Mouse (Mus musculus) layer of hippocampus, adult 11-12 months (tissue): ENCODE results near the gene Enkd1.

Source experiments
- DNase-seq: peaks from one replicate; pipeline ENCODE4 v3.0.0; 2022; ENCODE audit warnings: low spot score

Gene Enkd1

GRCm38 (mm10) chr8:105702001-105702401 lies 6.0 kb downstream of the Enkd1 start:
- no peak for DNase-seq

- peak; percentile 97 for DNase-seq
Observed at GRCm38 (mm10) chr8:105700966-105701824, 6.8 kb downstream of the Enkd1 start, which contains the start of the genes Acd and Pard6a. TSS of gene Acd (minus strand) at chr8:105701102. TSS of gene Pard6a (plus strand) at chr8:105701148.

GRCm38 (mm10) chr8:105700566-105700965 lies 7.4 kb downstream of the Enkd1 start:
- peak; percentile 63 for DNase-seq

GRCm38 (mm10) chr8:105699488-105700215 lies 8.4 kb downstream of the Enkd1 start:
- no peak for DNase-seq

GRCm38 (mm10) chr8:105698734-105699133 lies 9.3 kb downstream of the Enkd1 start:
- no peak for DNase-seq

- DNase-seq = no peak
Observed at GRCm38 (mm10) chr8:105697196-105697780, 10.7 kb downstream of the Enkd1 start.

- no peak for DNase-seq
Observed at GRCm38 (mm10) chr8:105695080-105695780, 12.8 kb downstream of the Enkd1 start.

- DNase-seq = peak; percentile 52
Observed at GRCm38 (mm10) chr8:105694051-105694799, 13.8 kb downstream of the Enkd1 start.

- DNase-seq = peak; percentile 73
Observed at GRCm38 (mm10) chr8:105693648-105694047, 14.4 kb downstream of the Enkd1 start.

- DNase-seq = no peak
Observed at GRCm38 (mm10) chr8:105692449-105693182, 15.4 kb downstream of the Enkd1 start.

- DNase-seq = no peak
Observed at GRCm38 (mm10) chr8:105690978-105691377, 17.0 kb downstream of the Enkd1 start.

- DNase-seq = no peak
Observed at GRCm38 (mm10) chr8:105689983-105690360, 18.0 kb downstream of the Enkd1 start.

- DNase-seq = no peak
Observed at GRCm38 (mm10) chr8:105689256-105689982, 18.6 kb downstream of the Enkd1 start.

GRCm38 (mm10) chr8:105688242-105688752 lies 19.7 kb downstream of the Enkd1 start:
- no peak for DNase-seq

- DNase-seq = no peak
Observed at GRCm38 (mm10) chr8:105687512-105687911, 20.5 kb downstream of the Enkd1 start.

- no peak for DNase-seq
Observed at GRCm38 (mm10) chr8:105686551-105686950, 21.5 kb downstream of the Enkd1 start.

- DNase-seq = no peak
Observed at GRCm38 (mm10) chr8:105685796-105686308, 22.2 kb downstream of the Enkd1 start, which contains the start of gene Carmil2. TSS of gene Carmil2 (plus strand) at chr8:105686274.

- no peak for DNase-seq
Observed at GRCm38 (mm10) chr8:105685325-105685724, 22.7 kb downstream of the Enkd1 start.

- DNase-seq = no peak
Observed at GRCm38 (mm10) chr8:105677891-105678290, 30.1 kb downstream of the Enkd1 start.
